Mouse (Mus musculus): ENCODE measurements around the gene Gp1ba. TPM values are rescaled to one million over a fixed set of nuclear protein-coding genes. Genes with fewer than 3 reads are reported as not detected.

Gp1ba gene
- 0.22 and 0.27 TPM in 2 replicates for polyA plus RNA-seq (2015; fragmentation: Nextera tagmentation; extraction: Ambion mirVana)

GRCm38 (mm10) chr11:70638714-70639278 is at the start of gene Gp1ba:
Gp1ba (plus strand) TSS chr11:70639122.

GRCm38 (mm10) chr11:70615516-70616093 is 23.3 kb upstream of the Gp1ba start, which contains the start of gene 4930544D05Rik:
4930544D05Rik (plus strand) TSS chr11:70615848.

GRCm38 (mm10) chr11:70619101-70619500 is 19.8 kb upstream of the Gp1ba start, which contains the start of gene Chrne:
Chrne (minus strand) TSS chr11:70619216.

GRCm38 (mm10) chr11:70646691-70647650 is 8.0 kb downstream of the Gp1ba start, which contains the start of the genes Rnf167 and Slc25a11:
Rnf167 (plus strand) TSS chr11:70647235.
Slc25a11 (minus strand) TSS chr11:70647479.

GRCm38 (mm10) chr11:70654198-70654922 is 15.4 kb downstream of the Gp1ba start, which contains the start of gene Pfn1:
Pfn1 (minus strand) TSS chr11:70654644.

GRCm38 (mm10) chr11:70656964-70657363 is 18.0 kb downstream of the Gp1ba start, which contains the start of gene Eno3:
Eno3 (plus strand) TSS chr11:70657202.

GRCm38 (mm10) chr11:70668771-70669505 is 30.0 kb downstream of the Gp1ba start, which contains the start of gene Spag7:
Spag7 (minus strand) TSS chr11:70669416.

GRCm38 (mm10) chr11:70687601-70688199 is 48.8 kb downstream of the Gp1ba start, which contains the start of gene Camta2:
Camta2 (minus strand) TSS chr11:70688105.

Other genes with a start within 250 kb of the Gp1ba start
- gene Pelp1, start 229.1 kb upstream of the Gp1ba start, polyA plus RNA-seq (2015; fragmentation: Nextera tagmentation; extraction: Ambion mirVana) = 23.0 and 25.1 TPM in 2 replicates
- gene Arrb2, start 206.5 kb upstream of the Gp1ba start, polyA plus RNA-seq (2015; fragmentation: Nextera tagmentation; extraction: Ambion mirVana) = 63.1 and 70.4 TPM in 2 replicates
- gene Med11, start 187.2 kb upstream of the Gp1ba start, polyA plus RNA-seq (2015; fragmentation: Nextera tagmentation; extraction: Ambion mirVana) = 35.2 and 36.0 TPM in 2 replicates
- gene Zmynd15, start 179.7 kb upstream of the Gp1ba start, polyA plus RNA-seq (2015; fragmentation: Nextera tagmentation; extraction: Ambion mirVana) = 0.80 and 1.5 TPM in 2 replicates
- 9.8 and 10.5 TPM in 2 replicates for gene Cxcl16, start 179.1 kb upstream of the Gp1ba start, polyA plus RNA-seq (2015; fragmentation: Nextera tagmentation; extraction: Ambion mirVana)
- 6.2 and 6.9 TPM in 2 replicates for gene Tm4sf5, start 133.9 kb upstream of the Gp1ba start, polyA plus RNA-seq (2015; fragmentation: Nextera tagmentation; extraction: Ambion mirVana)
- 0.48 TPM in 1 of 2 replicates, not detected in the other for gene Vmo1, start 124.5 kb upstream of the Gp1ba start, polyA plus RNA-seq (2015; fragmentation: Nextera tagmentation; extraction: Ambion mirVana)
- 0.28 and 0.34 TPM in 2 replicates for gene Gltpd2, start 119.9 kb upstream of the Gp1ba start, polyA plus RNA-seq (2015; fragmentation: Nextera tagmentation; extraction: Ambion mirVana)
- gene Psmb6, start 113.8 kb upstream of the Gp1ba start, polyA plus RNA-seq (2015; fragmentation: Nextera tagmentation; extraction: Ambion mirVana) = 779 and 839 TPM in 2 replicates
- gene Gm40193, start 106.2 kb upstream of the Gp1ba start, polyA plus RNA-seq (2015; fragmentation: Nextera tagmentation; extraction: Ambion mirVana) = not detected in 2 replicates
- gene Pld2, start 99.1 kb upstream of the Gp1ba start, polyA plus RNA-seq (2015; fragmentation: Nextera tagmentation; extraction: Ambion mirVana) = 20.0 and 21.7 TPM in 2 replicates
- 15.4 and 18.3 TPM in 2 replicates for gene Mink1, start 76.2 kb upstream of the Gp1ba start, polyA plus RNA-seq (2015; fragmentation: Nextera tagmentation; extraction: Ambion mirVana)
- gene 4930544D05Rik, start 23.3 kb upstream of the Gp1ba start, polyA plus RNA-seq (2015; fragmentation: Nextera tagmentation; extraction: Ambion mirVana) = not detected in 2 replicates
- gene Chrne, start 19.9 kb upstream of the Gp1ba start, polyA plus RNA-seq (2015; fragmentation: Nextera tagmentation; extraction: Ambion mirVana) = 0.72 and 0.92 TPM in 2 replicates
- gene Rnf167, start 8.1 kb downstream of the Gp1ba start, polyA plus RNA-seq (2015; fragmentation: Nextera tagmentation; extraction: Ambion mirVana) = 86.8 and 91.5 TPM in 2 replicates
- gene Slc25a11, start 8.4 kb downstream of the Gp1ba start, polyA plus RNA-seq (2015; fragmentation: Nextera tagmentation; extraction: Ambion mirVana) = 162 TPM in 2 replicates
- 622 and 671 TPM in 2 replicates for gene Pfn1, start 15.5 kb downstream of the Gp1ba start, polyA plus RNA-seq (2015; fragmentation: Nextera tagmentation; extraction: Ambion mirVana)
- 9.6 and 10.6 TPM in 2 replicates for gene Eno3, start 18.1 kb downstream of the Gp1ba start, polyA plus RNA-seq (2015; fragmentation: Nextera tagmentation; extraction: Ambion mirVana)
- gene Spag7, start 30.3 kb downstream of the Gp1ba start, polyA plus RNA-seq (2015; fragmentation: Nextera tagmentation; extraction: Ambion mirVana) = 134 and 151 TPM in 2 replicates
- 32.5 and 35.4 TPM in 2 replicates for gene Camta2, start 49.0 kb downstream of the Gp1ba start, polyA plus RNA-seq (2015; fragmentation: Nextera tagmentation; extraction: Ambion mirVana)
- gene Inca1, start 61.0 kb downstream of the Gp1ba start, polyA plus RNA-seq (2015; fragmentation: Nextera tagmentation; extraction: Ambion mirVana) = 2.2 and 2.5 TPM in 2 replicates
- 2.2 and 2.5 TPM in 2 replicates for gene Kif1c, start 61.4 kb downstream of the Gp1ba start, polyA plus RNA-seq (2015; fragmentation: Nextera tagmentation; extraction: Ambion mirVana)
- gene Zfp3, start 125.1 kb downstream of the Gp1ba start, polyA plus RNA-seq (2015; fragmentation: Nextera tagmentation; extraction: Ambion mirVana) = 13.2 and 15.0 TPM in 2 replicates
- 0.28 and 0.36 TPM in 2 replicates for gene Scimp, start 173.5 kb downstream of the Gp1ba start, polyA plus RNA-seq (2015; fragmentation: Nextera tagmentation; extraction: Ambion mirVana)
- gene Rabep1, start 205.7 kb downstream of the Gp1ba start, polyA plus RNA-seq (2015; fragmentation: Nextera tagmentation; extraction: Ambion mirVana) = 98.5 and 103 TPM in 2 replicates

All from neural tube, postnatal 0 days (tissue).